Mouse (Mus musculus): Measurements from ENCODE around the gene Eef1a2. TPM values are rescaled to one million over a fixed set of nuclear protein-coding genes. Genes with fewer than 3 reads are reported as not detected.

Eef1a2 gene
- total and polyA plus RNA-seq, 2 experiments = 0.74 TPM; not detected in 1

DNA sequence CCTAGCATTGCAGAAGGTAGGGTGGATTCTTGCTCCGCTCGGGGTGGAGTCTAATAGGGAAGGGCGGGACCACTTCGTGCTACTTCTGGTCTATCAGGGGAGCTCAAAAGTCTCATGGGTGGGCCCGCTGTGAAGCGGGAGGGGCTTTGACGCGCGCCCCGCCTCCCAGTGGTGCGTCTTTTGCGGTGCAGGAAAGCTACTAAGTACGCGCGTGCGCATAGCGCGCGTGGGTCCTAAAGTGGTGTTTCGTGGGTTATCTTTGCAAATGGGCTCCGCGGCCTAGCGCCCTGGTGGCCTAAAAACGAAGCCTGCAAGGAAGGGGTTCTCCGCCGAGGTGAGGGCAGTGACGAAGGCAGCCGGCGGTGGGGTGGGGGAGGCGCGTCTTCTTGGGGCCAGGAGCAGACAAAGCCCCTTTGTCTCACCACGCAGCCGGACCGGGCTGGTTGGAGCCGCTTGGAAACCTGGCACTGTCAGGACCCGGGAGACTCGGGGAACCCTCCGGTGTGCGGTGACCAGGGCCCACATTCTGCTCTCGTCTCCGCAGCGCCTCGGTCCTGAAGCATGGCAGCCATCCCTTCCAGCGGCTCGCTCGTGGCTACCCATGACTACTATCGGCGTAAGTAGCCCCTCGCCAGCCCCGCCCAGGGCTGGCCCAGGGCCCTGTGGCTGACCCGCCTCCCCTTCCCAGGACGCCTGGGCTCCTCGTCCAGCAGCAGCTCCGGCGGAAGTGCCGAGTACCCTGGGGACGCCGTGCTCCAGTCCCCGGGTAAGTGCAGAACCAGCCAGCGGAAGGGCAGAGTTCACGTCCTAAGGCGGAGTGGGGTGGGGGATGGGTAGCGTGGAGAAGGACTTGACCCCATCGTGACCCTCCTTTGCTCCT, 30.5 kb upstream of the Eef1a2 start, which contains the start of gene Ppdpf:
Ppdpf (plus strand) TSS at position 127 of the 880 bp plus-strand sequence.
- Histone ChIP-seq H3K36me3 (ENCODE audit: control insufficient read depth, insufficient read depth, low read length) (no peaks in the 10 kb centered on the region), H3K4me3 (ENCODE audit: insufficient read depth, low read depth, low read length) (peak within 1 kb of the TSS; percentile 88), H3K27ac (replicated peaks; ENCODE audit: insufficient read depth, low read depth, low read length) (peak within 1 kb of the TSS; percentile 92), H3K9ac (ENCODE audit: low read depth, low read length) (peak within 1 kb of the TSS; percentile 90), H3K4me1 (ENCODE audit: control insufficient read depth, insufficient read depth, low read length) (peaks cover 15% of the 10 kb centered on the region), H3K79me2 (ENCODE audit: control insufficient read depth, insufficient read depth, low read length) (no peaks in the 10 kb centered on the region), H3K27me3 (ENCODE audit: control insufficient read depth, insufficient read depth, low read length) (no peaks in the 10 kb centered on the region)
- TF ChIP-seq POLR2A (IDR thresholded peaks at IDR 0.05; ENCODE audit: extremely low read depth, insufficient read depth, low read length) = 0 out of 2 replicates have a peak, but pooled peaks have one; percentile 52
- TF ChIP-seq CTCF (IDR thresholded peaks at IDR 0.05; ENCODE audit: low read depth, low read length) = no peak
- WGBS = under 1% methylated on average over 64 of the region's 64 CpGs
- DNase-seq (ENCODE audit: extremely low read depth, low read depth, low spot score) = peak; percentile 93

- WGBS = under 1% methylated on average over 14 of the region's 14 CpGs
Measured at GRCm38 (mm10) chr2:181186635-181187034, 29.8 kb upstream of the Eef1a2 start.

DNA sequence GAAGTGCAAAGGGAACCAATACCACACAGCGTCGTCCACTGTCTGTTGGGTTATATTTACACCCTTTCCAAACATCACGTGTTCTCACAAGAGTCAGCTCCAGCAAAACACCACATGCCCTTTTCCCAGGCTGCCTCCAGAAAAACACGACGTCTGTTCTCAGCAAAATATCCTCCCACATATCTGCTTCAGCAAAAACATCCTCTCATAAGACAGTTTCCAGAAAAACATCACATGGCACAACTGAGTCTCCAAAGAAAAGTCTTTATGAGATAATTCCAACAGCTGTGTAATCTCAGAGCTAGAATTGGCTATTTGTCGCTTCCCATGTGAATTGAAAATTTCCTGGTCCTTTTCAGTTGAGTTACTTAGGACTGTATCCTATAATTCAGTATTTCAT, 24.1 kb upstream of the Eef1a2 start:
- 54% methylated on average over 6 of the region's 6 CpGs for WGBS
- no peak for DNase-seq (ENCODE audit: extremely low read depth, low read depth, low spot score)
- Histone ChIP-seq H3K4me1 (ENCODE audit: control insufficient read depth, insufficient read depth, low read length) (no peaks in the 10 kb centered on the region), H3K9ac (ENCODE audit: low read depth, low read length) (no peak overlapping the region), H3K27ac (replicated peaks; ENCODE audit: insufficient read depth, low read depth, low read length) (no peak overlapping the region), H3K79me2 (ENCODE audit: control insufficient read depth, insufficient read depth, low read length) (no peaks in the 10 kb centered on the region), H3K4me3 (ENCODE audit: insufficient read depth, low read depth, low read length) (no peak overlapping the region), H3K27me3 (ENCODE audit: control insufficient read depth, insufficient read depth, low read length) (no peaks in the 10 kb centered on the region), H3K36me3 (ENCODE audit: control insufficient read depth, insufficient read depth, low read length) (no peaks in the 10 kb centered on the region)
- TF ChIP-seq CTCF (IDR thresholded peaks at IDR 0.05; ENCODE audit: low read depth, low read length) = no peak
- TF ChIP-seq POLR2A (IDR thresholded peaks at IDR 0.05; ENCODE audit: extremely low read depth, insufficient read depth, low read length) = no peak

More at GRCm38 (mm10) chr2:181186635-181187034, 29.8 kb upstream of the Eef1a2 start:
- Histone ChIP-seq H3K9ac (ENCODE audit: low read depth, low read length) (peak overlapping the region; percentile 65), H3K79me2 (ENCODE audit: control insufficient read depth, insufficient read depth, low read length) (no peaks in the 10 kb centered on the region), H3K36me3 (ENCODE audit: control insufficient read depth, insufficient read depth, low read length) (no peaks in the 10 kb centered on the region), H3K27ac (replicated peaks; ENCODE audit: insufficient read depth, low read depth, low read length) (peak overlapping the region; percentile 85), H3K27me3 (ENCODE audit: control insufficient read depth, insufficient read depth, low read length) (no peaks in the 10 kb centered on the region), H3K4me1 (ENCODE audit: control insufficient read depth, insufficient read depth, low read length) (peaks cover 15% of the 10 kb centered on the region), H3K4me3 (ENCODE audit: insufficient read depth, low read depth, low read length) (peak overlapping the region; percentile 45)
- peak; percentile 80 for DNase-seq (ENCODE audit: extremely low read depth, low read depth, low spot score)
- peak; percentile 98 for TF ChIP-seq CTCF (IDR thresholded peaks at IDR 0.05; ENCODE audit: low read depth, low read length)
- 0 out of 2 replicates have a peak, but pooled peaks have one; percentile 4 for TF ChIP-seq POLR2A (IDR thresholded peaks at IDR 0.05; ENCODE audit: extremely low read depth, insufficient read depth, low read length)

DNA sequence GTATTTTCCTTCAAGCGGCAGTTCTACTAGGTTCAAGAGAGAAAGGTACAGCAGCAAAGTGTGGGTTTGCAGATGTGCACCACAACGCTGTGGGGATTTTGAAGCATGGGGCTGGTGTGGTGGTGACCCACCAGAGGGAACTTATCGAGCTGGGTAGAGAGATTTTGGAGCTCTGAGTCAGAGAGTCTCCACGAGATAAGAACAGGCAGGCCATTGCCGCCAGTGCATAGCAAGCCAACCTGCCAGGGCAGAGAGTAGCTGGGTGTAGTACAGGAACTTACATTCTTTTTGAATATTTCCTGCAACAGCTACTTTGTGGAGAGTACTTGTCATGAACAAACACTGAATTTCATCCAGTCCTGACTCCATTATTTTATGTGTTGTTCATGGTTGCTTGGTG, 21.7 kb upstream of the Eef1a2 start:
- Histone ChIP-seq H3K4me3 (ENCODE audit: insufficient read depth, low read depth, low read length) (no peak overlapping the region), H3K27me3 (ENCODE audit: control insufficient read depth, insufficient read depth, low read length) (no peaks in the 10 kb centered on the region), H3K4me1 (ENCODE audit: control insufficient read depth, insufficient read depth, low read length) (no peaks in the 10 kb centered on the region), H3K9ac (ENCODE audit: low read depth, low read length) (no peak overlapping the region), H3K27ac (replicated peaks; ENCODE audit: insufficient read depth, low read depth, low read length) (no peak overlapping the region), H3K36me3 (ENCODE audit: control insufficient read depth, insufficient read depth, low read length) (no peaks in the 10 kb centered on the region), H3K79me2 (ENCODE audit: control insufficient read depth, insufficient read depth, low read length) (no peaks in the 10 kb centered on the region)
- TF ChIP-seq POLR2A (IDR thresholded peaks at IDR 0.05; ENCODE audit: extremely low read depth, insufficient read depth, low read length) (no peak), CTCF (IDR thresholded peaks at IDR 0.05; ENCODE audit: low read depth, low read length) (no peak)
- no peak for DNase-seq (ENCODE audit: extremely low read depth, low read depth, low spot score)
- 84% methylated on average over 5 of the region's 5 CpGs for WGBS

GRCm38 (mm10) chr2:181178015-181178414, 21.2 kb upstream of the Eef1a2 start:
- no peak for DNase-seq (ENCODE audit: extremely low read depth, low read depth, low spot score)
- Histone ChIP-seq H3K9ac (ENCODE audit: low read depth, low read length) (no peak overlapping the region), H3K4me1 (ENCODE audit: control insufficient read depth, insufficient read depth, low read length) (no peaks in the 10 kb centered on the region), H3K36me3 (ENCODE audit: control insufficient read depth, insufficient read depth, low read length) (no peaks in the 10 kb centered on the region), H3K27ac (replicated peaks; ENCODE audit: insufficient read depth, low read depth, low read length) (no peak overlapping the region), H3K27me3 (ENCODE audit: control insufficient read depth, insufficient read depth, low read length) (no peaks in the 10 kb centered on the region), H3K4me3 (ENCODE audit: insufficient read depth, low read depth, low read length) (no peak overlapping the region), H3K79me2 (ENCODE audit: control insufficient read depth, insufficient read depth, low read length) (no peaks in the 10 kb centered on the region)
- 70% methylated on average over 3 of the region's 3 CpGs for WGBS
- TF ChIP-seq POLR2A (IDR thresholded peaks at IDR 0.05; ENCODE audit: extremely low read depth, insufficient read depth, low read length) (no peak), CTCF (IDR thresholded peaks at IDR 0.05; ENCODE audit: low read depth, low read length) (no peak)

DNA sequence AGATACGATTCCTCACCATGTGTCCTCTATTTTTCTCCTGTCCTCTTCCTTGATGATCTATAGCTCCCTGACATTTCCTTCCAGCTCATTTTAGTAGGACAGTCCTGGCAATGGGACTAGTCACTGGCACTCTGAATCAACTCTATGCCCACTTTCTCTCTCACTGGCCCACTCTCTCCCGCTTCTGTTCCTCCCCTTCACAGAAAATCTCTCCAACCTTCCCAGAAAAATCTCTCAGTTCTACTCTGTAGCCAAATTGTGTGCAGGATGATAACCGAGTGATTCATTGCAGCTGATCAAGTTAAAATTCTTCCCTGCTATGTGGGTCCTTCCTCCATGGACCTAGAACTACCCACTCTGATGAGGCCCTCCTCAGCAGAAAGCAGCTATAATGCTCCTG, 17.8 kb upstream of the Eef1a2 start:
- H3K36me3 ChIP-seq (ENCODE audit: control insufficient read depth, insufficient read depth, low read length) = no peaks in the 10 kb centered on the region
- no peaks in the 10 kb centered on the region for H3K27me3 ChIP-seq (ENCODE audit: control insufficient read depth, insufficient read depth, low read length)
- DNase-seq (ENCODE audit: extremely low read depth, low read depth, low spot score) = no peak
- H3K9ac ChIP-seq (ENCODE audit: low read depth, low read length) = no peak overlapping the region
- WGBS = 89% methylated on average over 3 of the region's 3 CpGs
- H3K79me2 ChIP-seq (ENCODE audit: control insufficient read depth, insufficient read depth, low read length) = no peaks in the 10 kb centered on the region
- no peak overlapping the region for H3K27ac ChIP-seq (replicated peaks; ENCODE audit: insufficient read depth, low read depth, low read length)
- H3K4me1 ChIP-seq (ENCODE audit: control insufficient read depth, insufficient read depth, low read length) = no peaks in the 10 kb centered on the region
- no peak for TF ChIP-seq CTCF (IDR thresholded peaks at IDR 0.05; ENCODE audit: low read depth, low read length)
- TF ChIP-seq POLR2A (IDR thresholded peaks at IDR 0.05; ENCODE audit: extremely low read depth, insufficient read depth, low read length) = no peak
- H3K4me3 ChIP-seq (ENCODE audit: insufficient read depth, low read depth, low read length) = no peak overlapping the region

All from liver, adult 2 months (tissue).